Mouse (Mus musculus) olfactory bulb, adult 2 months (tissue): ENCODE data around the gene Bcl11b. TPM values are rescaled to one million over a fixed set of nuclear protein-coding genes. Genes with fewer than 3 reads are reported as not detected.

Experiments
- H3K27ac ChIP-seq: fragments of 200-500 bp; 2 replicates; pipeline ENCODE4 v1.5.1; 2012; ENCODE audit warnings: low read depth, low read length; ENCODE audit not compliant: insufficient read depth
- H3K4me1 ChIP-seq: fragments of 200-500 bp; 2 replicates; pipeline ENCODE4 v1.6.1; 2012; ENCODE audit warnings: low read length; ENCODE audit not compliant: control insufficient read depth, insufficient read depth
- H3K4me3 ChIP-seq: fragments of 200-500 bp; 2 replicates; pipeline ENCODE4 v1.5.1; 2012; ENCODE audit warnings: mild to moderate bottlenecking, low read depth, low read length, moderate library complexity; ENCODE audit not compliant: insufficient read depth
- CTCF ChIP-seq: fragments of 200-500 bp; IDR thresholded peaks from 2 replicates; pipeline ENCODE4 v1.5.1; 2012; ENCODE audit warnings: low read depth, mild to moderate bottlenecking, low read length, moderate library complexity; ENCODE audit not compliant: insufficient read depth
- POLR2A ChIP-seq: fragments of 200-500 bp; IDR thresholded peaks from 2 replicates; pipeline ENCODE4 v1.6.1; 2012; ENCODE audit warnings: mild to moderate bottlenecking, low read depth, low read length, moderate library complexity; ENCODE audit not compliant: insufficient read depth
- WGBS: fragments of 180-500 bp; shearing (Covaris S2); methylation state at CpG from one replicate; pipeline ENCODE4 v1.1.7; 2018; 5-methylcytosine and 5-hydroxymethylcytosine counted together
- polyA plus RNA-seq: library from polyadenylated mRNA; stranded (reverse); fragments of >200 nt; gene quantifications from 2 replicates; pipeline ENCODE4 v1.2.4, GENCODE M21; 2012; ENCODE audit warnings: low replicate concordance; ENCODE audit not compliant: missing spikeins, insufficient read depth, insufficient read length

The Bcl11b gene
- polyA plus RNA-seq, 1 experiment, result 49.8 TPM

GRCm38 (mm10) chr12:108010346-108010745 lies 6.9 kb upstream of the Bcl11b start:
- TF ChIP-seq POLR2A (no peak), CTCF (no peak)
- H3K27ac ChIP-seq, result no peak overlapping the region; the same call in 1 of the 2 replicates
- H3K4me1 ChIP-seq, result peaks cover 60% of the 10 kb centered on the region
- WGBS, result 56% methylated on average over 11 of the region's 11 CpGs
- H3K4me3 ChIP-seq, result no peak overlapping the region

DNA sequence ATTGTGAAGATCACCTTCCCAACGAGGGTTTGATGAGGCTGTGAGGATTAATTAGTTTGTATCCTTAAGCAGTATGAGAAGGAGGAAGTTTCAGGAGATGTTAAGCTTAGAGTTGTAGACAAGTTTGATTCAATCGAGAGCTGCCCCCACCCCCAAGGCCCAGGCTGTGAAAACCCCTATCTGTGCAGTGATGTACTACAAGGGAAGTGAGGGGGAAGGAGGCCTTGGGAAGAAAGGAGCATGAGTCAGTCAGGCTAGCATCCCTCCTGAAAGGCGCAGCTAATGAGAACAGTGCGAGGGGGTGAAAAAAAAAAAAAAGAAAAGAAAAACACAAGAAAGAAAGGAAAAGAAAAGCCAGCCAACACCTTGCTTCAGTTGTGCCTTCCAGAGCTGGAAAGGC lies 5.8 kb upstream of the Bcl11b start:
- peak overlapping the region; percentile 94 for H3K27ac ChIP-seq
- no peak overlapping the region for H3K4me3 ChIP-seq
- WGBS, result 34% methylated on average over 4 of the region's 4 CpGs
- no peak for TF ChIP-seq POLR2A
- no peak for TF ChIP-seq CTCF
- peaks cover 60% of the 10 kb centered on the region for H3K4me1 ChIP-seq

GRCm38 (mm10) chr12:108005816-108006626 lies 2.6 kb upstream of the Bcl11b start:
- Histone ChIP-seq H3K27ac (peak overlapping the region; percentile 64), H3K4me1 (peaks cover 39% of the 10 kb centered on the region), H3K4me3 (peak overlapping the region; percentile 37)
- 6% methylated on average over 56 of the region's 56 CpGs for WGBS
- TF ChIP-seq CTCF (no peak), POLR2A (0 out of 2 replicates have a peak, but pooled peaks have one; percentile 42)

DNA sequence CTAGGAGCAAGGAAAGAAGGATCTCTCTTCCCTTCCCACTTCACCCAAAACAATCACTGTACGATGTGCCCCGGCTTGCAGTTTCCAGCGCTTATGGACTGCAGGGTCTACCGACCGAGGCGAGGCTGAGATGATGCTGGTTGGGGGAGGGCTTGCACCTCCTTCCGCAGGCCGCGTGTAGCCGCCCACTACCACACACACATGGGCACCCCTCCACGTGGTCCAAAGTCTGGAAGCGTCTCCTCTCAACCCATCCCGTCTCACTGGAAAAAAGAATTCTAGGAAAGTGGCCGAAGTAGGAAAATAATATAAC lies 2.0 kb upstream of the Bcl11b start:
- Histone ChIP-seq H3K4me3 (peak overlapping the region; percentile 5; the same call in 1 of the 2 replicates), H3K4me1 (peaks cover 39% of the 10 kb centered on the region), H3K27ac (no peak overlapping the region)
- 42% methylated on average over 14 of the region's 14 CpGs for WGBS
- TF ChIP-seq POLR2A (no peak), CTCF (no peak)

DNA sequence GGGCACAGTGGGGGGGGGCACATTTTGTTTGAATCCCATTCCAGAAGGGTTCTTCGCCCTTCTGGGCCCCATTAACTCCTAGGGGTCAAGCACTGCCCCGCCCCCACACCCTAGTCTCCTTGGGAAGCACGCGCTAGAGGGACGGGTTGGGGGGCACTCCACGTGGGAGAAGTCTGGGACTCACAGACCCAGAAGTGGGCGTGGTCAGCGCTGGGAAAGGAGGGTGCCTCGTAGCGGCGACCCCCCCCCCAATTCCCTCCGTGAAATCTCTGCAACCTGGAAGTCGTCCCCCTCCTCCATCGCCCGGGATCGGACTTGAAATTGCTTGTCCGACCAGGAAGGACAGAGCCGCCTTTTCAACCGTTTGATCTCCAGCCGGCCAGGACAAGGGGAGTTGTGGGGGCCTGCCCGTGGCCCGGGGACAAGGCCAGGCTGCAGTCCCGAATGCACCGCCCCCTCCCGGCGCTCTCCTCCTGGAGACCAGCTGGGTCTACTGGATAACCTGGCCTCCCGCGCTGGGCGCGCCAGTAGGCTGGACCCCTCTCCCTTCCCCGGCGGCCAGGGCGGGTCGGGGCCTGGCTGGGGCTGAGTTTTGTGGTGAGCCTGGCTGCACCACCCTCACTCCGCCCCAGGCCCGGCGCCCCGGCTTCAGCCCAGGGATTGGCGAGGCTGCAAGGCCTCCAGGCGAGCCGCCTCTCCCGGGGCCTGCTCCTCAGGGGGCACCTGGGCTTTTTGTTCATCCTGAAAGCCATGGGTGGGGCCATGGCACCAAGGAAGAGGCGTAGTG lies 1.5 kb upstream of the Bcl11b start:
- no peak overlapping the region for H3K27ac ChIP-seq
- 12% methylated on average over 43 of the region's 43 CpGs for WGBS
- peak overlapping the region; percentile 5; the same call in 1 of the 2 replicates for H3K4me3 ChIP-seq
- H3K4me1 ChIP-seq, result peaks cover 36% of the 10 kb centered on the region
- TF ChIP-seq CTCF, result peak; percentile 5; the same call in 1 of the 2 replicates
- no peak for TF ChIP-seq POLR2A

- under 1% methylated on average over 35 of the region's 35 CpGs for WGBS
- peaks cover 29% of the 10 kb centered on the region for H3K4me1 ChIP-seq
- H3K27ac ChIP-seq, result peak overlapping the region; percentile 93
- H3K4me3 ChIP-seq, result peak overlapping the region; percentile 88
- peak; percentile 36 for TF ChIP-seq CTCF
- peak; percentile 88 for TF ChIP-seq POLR2A
These were observed 526 bp upstream of the Bcl11b start for GRCm38 (mm10) chr12:108003928-108004327.

- peaks cover 24% of the 10 kb centered on the region for H3K4me1 ChIP-seq
- 2% methylated on average over 70 of the region's 78 CpGs for WGBS
- TF ChIP-seq CTCF, result no peak
- no peak for TF ChIP-seq POLR2A
- H3K4me3 ChIP-seq, result peak overlapping the region; percentile 88
- H3K27ac ChIP-seq, result peak overlapping the region; percentile 96
These were observed 789 bp downstream of the Bcl11b start for GRCm38 (mm10) chr12:108002436-108003189.

DNA sequence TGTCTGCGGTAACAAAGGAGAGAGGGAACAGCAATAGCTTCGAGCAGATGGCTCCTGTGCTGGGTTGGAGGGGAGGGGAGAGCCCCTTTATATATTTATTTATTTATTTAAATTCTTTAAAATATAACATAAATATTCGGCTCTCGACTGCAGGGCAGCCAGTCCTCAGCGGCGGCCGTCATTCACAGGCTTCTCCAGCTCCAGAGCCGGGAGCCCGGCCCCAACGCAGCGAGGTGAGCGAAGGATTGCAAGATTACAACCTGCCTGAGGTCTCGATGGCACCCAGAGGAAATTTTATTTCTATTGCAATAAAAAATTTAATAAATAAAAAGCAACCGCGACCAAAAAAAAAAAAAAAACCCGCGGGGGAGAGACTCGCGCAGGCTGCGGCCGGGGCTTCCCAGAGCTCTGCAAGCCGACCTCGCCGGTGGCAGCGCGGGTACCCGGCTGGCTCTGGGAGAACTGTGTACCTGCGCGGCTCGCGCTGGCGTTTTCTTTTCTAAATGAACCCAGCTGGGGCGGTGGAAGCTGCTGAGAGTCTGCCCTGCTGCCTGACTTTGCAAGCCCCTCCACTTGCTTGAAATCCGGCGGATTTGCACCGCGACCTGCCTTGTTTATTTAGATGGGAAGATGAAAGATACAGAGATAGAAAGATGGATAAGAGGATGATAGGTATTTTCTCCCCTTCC lies 1.6 kb downstream of the Bcl11b start:
- peak overlapping the region; percentile 96 for H3K27ac ChIP-seq
- peaks cover 27% of the 10 kb centered on the region for H3K4me1 ChIP-seq
- peak overlapping the region; percentile 88 for H3K4me3 ChIP-seq
- 8% methylated on average over 37 of the region's 37 CpGs for WGBS
- TF ChIP-seq POLR2A, result no peak
- TF ChIP-seq CTCF, result no peak
